Mouse (Mus musculus): ENCODE measurements around the gene Kif11. TPM values are rescaled to one million over a fixed set of nuclear protein-coding genes. Genes with fewer than 3 reads are reported as not detected.

Kif11 gene
- polyA plus RNA-seq, 1 experiment from 2014 or later, result 30.2 TPM

DNA sequence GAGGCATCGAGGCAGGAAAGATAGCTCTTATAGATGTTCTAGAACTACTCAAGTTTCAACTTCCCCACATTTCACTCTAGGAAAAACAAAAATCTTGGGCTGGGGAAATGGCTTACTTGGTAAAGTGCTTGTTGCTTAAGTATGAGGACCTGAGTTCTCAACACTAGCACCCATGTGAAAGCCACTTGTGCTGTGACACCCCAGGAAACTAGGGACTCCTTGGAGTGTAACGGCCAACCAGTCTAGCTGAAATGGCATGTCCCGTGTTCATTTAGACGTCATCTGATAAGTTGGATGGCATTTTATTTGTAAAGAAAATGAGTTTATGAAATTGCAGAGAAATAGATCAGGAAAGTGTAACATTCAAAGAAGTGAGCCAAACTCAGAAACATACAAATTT lies 6.3 kb upstream of the Kif11 start:
- H3K27ac ChIP-seq (ENCODE audit: low read length), result no peak overlapping the region

DNA sequence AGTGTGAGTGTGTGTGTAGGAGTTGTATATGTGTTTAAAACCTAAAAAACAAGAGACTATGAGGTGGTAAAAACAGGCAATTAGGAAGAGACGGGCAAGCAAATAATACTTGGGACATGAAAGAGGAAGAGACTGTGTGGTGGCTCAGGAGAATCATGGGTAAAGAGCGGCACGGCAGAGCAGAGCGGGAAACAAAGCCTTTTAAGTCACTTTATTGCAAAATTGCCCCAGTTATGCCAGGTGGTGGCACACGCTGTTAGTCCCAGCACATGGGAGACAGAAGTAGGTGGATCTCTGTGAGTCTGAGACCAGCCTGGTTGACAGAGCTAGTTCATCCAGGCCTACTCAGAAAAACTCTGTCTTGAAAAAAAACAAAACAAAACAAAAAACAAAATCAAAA lies 5.8 kb upstream of the Kif11 start:
- 0 out of 2 replicates have a peak, but pooled peaks cover 4% of the 10 kb centered on the region for H3K27me3 ChIP-seq (replicated peaks; ENCODE audit: control insufficient read depth, insufficient read depth, low read length)
- H3K4me2 ChIP-seq (ENCODE audit: low read length), result no peak overlapping the region
- H3K9me3 ChIP-seq (ENCODE audit: control insufficient read depth, low read length), result no peaks in the 10 kb centered on the region
- no peak overlapping the region for H3K27ac ChIP-seq (ENCODE audit: low read length)
- no peak for ATAC-seq
- WGBS, result 89% methylated on average over 5 of the region's 5 CpGs
- H3K4me3 ChIP-seq (replicated peaks; ENCODE audit: low read length), result no peak overlapping the region
- H3K36me3 ChIP-seq (ENCODE audit: control insufficient read depth, insufficient read depth), result no peaks in the 10 kb centered on the region
- H3K9ac ChIP-seq (replicated peaks; ENCODE audit: low read depth, low read length), result no peak overlapping the region
- H3K4me1 ChIP-seq (replicated peaks; ENCODE audit: control insufficient read depth, insufficient read depth, low read length), result peaks cover 5% of the 10 kb centered on the region

More for the DNA sequence above, 6.3 kb upstream of the Kif11 start:
- Histone ChIP-seq H3K27me3 (replicated peaks; ENCODE audit: control insufficient read depth, insufficient read depth, low read length) (0 out of 2 replicates have a peak, but pooled peaks cover 4% of the 10 kb centered on the region), H3K4me3 (replicated peaks; ENCODE audit: low read length) (no peak overlapping the region), H3K9ac (replicated peaks; ENCODE audit: low read depth, low read length) (no peak overlapping the region), H3K4me1 (replicated peaks; ENCODE audit: control insufficient read depth, insufficient read depth, low read length) (peaks cover under 1% of the 10 kb centered on the region), H3K9me3 (ENCODE audit: control insufficient read depth, low read length) (no peaks in the 10 kb centered on the region), H3K4me2 (ENCODE audit: low read length) (no peak overlapping the region), H3K36me3 (ENCODE audit: control insufficient read depth, insufficient read depth) (no peaks in the 10 kb centered on the region)
- WGBS, result 90% methylated on average over 4 of the region's 4 CpGs
- no peak for ATAC-seq

- peak overlapping the region; percentile 83 for H3K9ac ChIP-seq (replicated peaks; ENCODE audit: low read depth, low read length)
- H3K9me3 ChIP-seq (ENCODE audit: control insufficient read depth, low read length), result no peaks in the 10 kb centered on the region
- peak overlapping the region; percentile 53 for H3K4me3 ChIP-seq (replicated peaks; ENCODE audit: low read length)
- no peak for ATAC-seq
- H3K27me3 ChIP-seq (replicated peaks; ENCODE audit: control insufficient read depth, insufficient read depth, low read length), result no peaks in the 10 kb centered on the region
- H3K27ac ChIP-seq (ENCODE audit: low read length), result peak overlapping the region; percentile 96
- H3K36me3 ChIP-seq (ENCODE audit: control insufficient read depth, insufficient read depth), result no peaks in the 10 kb centered on the region
- WGBS, result 21% methylated on average over 7 of the region's 7 CpGs
- peaks cover 14% of the 10 kb centered on the region for H3K4me1 ChIP-seq (replicated peaks; ENCODE audit: control insufficient read depth, insufficient read depth, low read length)
- H3K4me2 ChIP-seq (ENCODE audit: low read length), result peak overlapping the region; percentile 51
Measured at GRCm38 (mm10) chr19:37374941-37375754, 1.1 kb upstream of the Kif11 start.

DNA sequence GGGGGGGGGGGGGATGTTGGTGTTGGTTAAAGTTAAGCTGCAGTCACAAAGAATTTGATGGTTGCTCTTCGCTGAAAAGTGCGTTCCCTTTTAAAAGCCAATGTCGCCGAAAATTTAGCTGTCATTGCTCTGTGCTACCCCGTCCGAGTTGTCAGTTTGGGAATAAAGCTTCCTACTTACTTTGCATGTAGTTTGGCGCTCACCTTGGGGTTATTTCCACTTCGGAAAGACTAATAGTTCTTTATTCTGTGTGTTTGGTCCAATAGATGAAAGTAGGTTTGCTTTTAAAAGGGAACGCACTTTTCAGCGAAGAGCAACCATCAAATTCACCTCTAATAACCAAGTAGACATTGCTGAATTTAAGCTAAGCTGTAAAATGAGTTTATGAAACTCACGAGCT lies 638 bp downstream of the Kif11 start:
- H3K4me2 ChIP-seq (ENCODE audit: low read length), result peak overlapping the region; percentile 78
- H3K4me1 ChIP-seq (replicated peaks; ENCODE audit: control insufficient read depth, insufficient read depth, low read length), result peaks cover 16% of the 10 kb centered on the region
- no peaks in the 10 kb centered on the region for H3K27me3 ChIP-seq (replicated peaks; ENCODE audit: control insufficient read depth, insufficient read depth, low read length)
- under 1% methylated on average over 11 of the region's 11 CpGs for WGBS
- H3K9me3 ChIP-seq (ENCODE audit: control insufficient read depth, low read length), result no peaks in the 10 kb centered on the region
- peak overlapping the region; percentile 53 for H3K4me3 ChIP-seq (replicated peaks; ENCODE audit: low read length)
- H3K27ac ChIP-seq (ENCODE audit: low read length), result no peak overlapping the region
- no peak for ATAC-seq
- no peaks in the 10 kb centered on the region for H3K36me3 ChIP-seq (ENCODE audit: control insufficient read depth, insufficient read depth)
- H3K9ac ChIP-seq (replicated peaks; ENCODE audit: low read depth, low read length), result peak overlapping the region; percentile 28

DNA sequence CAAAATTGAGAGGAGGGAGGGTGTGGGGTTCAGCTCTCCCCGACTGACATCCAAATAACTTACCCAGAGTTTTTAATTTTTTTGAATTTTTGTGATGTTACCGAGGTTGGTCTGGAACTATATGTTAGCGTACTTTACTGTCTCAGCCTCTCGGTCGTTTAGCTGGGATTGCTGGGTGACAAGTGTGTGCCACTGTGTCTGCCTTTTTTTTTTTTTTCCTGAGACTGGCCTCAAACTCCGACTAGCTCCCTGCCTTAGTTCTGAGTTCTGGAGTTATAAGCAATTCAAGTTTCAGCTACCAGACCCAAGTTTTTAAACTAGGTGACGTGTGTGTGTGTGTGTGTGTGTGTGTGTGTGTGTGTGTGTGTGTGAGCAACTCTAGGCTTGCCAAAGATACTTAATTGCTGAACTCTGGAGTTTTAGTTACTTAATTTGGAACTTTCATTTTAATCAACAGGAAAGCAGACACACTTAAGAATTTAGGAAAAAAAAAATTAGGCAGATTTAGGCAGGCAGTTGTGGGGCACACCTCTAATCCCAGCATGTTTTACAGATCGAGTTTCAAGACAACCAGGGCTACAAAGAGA lies 1.3 kb downstream of the Kif11 start:
- no peak overlapping the region for H3K9ac ChIP-seq (replicated peaks; ENCODE audit: low read depth, low read length)
- H3K4me3 ChIP-seq (replicated peaks; ENCODE audit: low read length), result peak overlapping the region; percentile 53
- H3K9me3 ChIP-seq (ENCODE audit: control insufficient read depth, low read length), result no peaks in the 10 kb centered on the region
- no peaks in the 10 kb centered on the region for H3K27me3 ChIP-seq (replicated peaks; ENCODE audit: control insufficient read depth, insufficient read depth, low read length)
- peaks cover 16% of the 10 kb centered on the region for H3K4me1 ChIP-seq (replicated peaks; ENCODE audit: control insufficient read depth, insufficient read depth, low read length)
- H3K27ac ChIP-seq (ENCODE audit: low read length), result no peak overlapping the region
- peak overlapping the region; percentile 42 for H3K4me2 ChIP-seq (ENCODE audit: low read length)
- H3K36me3 ChIP-seq (ENCODE audit: control insufficient read depth, insufficient read depth), result no peaks in the 10 kb centered on the region
- WGBS, result 12% methylated on average over 8 of the region's 8 CpGs
- ATAC-seq, result no peak

GRCm38 (mm10) chr19:37378816-37379215 lies 2.6 kb downstream of the Kif11 start:
- Histone ChIP-seq H3K9me3 (ENCODE audit: control insufficient read depth, low read length) (no peaks in the 10 kb centered on the region), H3K27ac (ENCODE audit: low read length) (no peak overlapping the region), H3K36me3 (ENCODE audit: control insufficient read depth, insufficient read depth) (no peaks in the 10 kb centered on the region), H3K4me1 (replicated peaks; ENCODE audit: control insufficient read depth, insufficient read depth, low read length) (peaks cover 16% of the 10 kb centered on the region), H3K9ac (replicated peaks; ENCODE audit: low read depth, low read length) (no peak overlapping the region), H3K27me3 (replicated peaks; ENCODE audit: control insufficient read depth, insufficient read depth, low read length) (no peaks in the 10 kb centered on the region), H3K4me2 (ENCODE audit: low read length) (peak overlapping the region; percentile 31), H3K4me3 (replicated peaks; ENCODE audit: low read length) (no peak overlapping the region)
- 64% methylated on average over 6 of the region's 6 CpGs for WGBS
- no peak for ATAC-seq

GRCm38 (mm10) chr19:37386126-37386525 lies 9.9 kb downstream of the Kif11 start:
- ATAC-seq, result no peak
- Histone ChIP-seq H3K36me3 (ENCODE audit: control insufficient read depth, insufficient read depth) (no peaks in the 10 kb centered on the region), H3K4me2 (ENCODE audit: low read length) (no peak overlapping the region), H3K27ac (ENCODE audit: low read length) (no peak overlapping the region), H3K9me3 (ENCODE audit: control insufficient read depth, low read length) (no peaks in the 10 kb centered on the region), H3K4me3 (replicated peaks; ENCODE audit: low read length) (no peak overlapping the region), H3K4me1 (replicated peaks; ENCODE audit: control insufficient read depth, insufficient read depth, low read length) (no peaks in the 10 kb centered on the region), H3K27me3 (replicated peaks; ENCODE audit: control insufficient read depth, insufficient read depth, low read length) (no peaks in the 10 kb centered on the region), H3K9ac (replicated peaks; ENCODE audit: low read depth, low read length) (no peak overlapping the region)
- WGBS, result 69% methylated on average over 3 of the region's 3 CpGs

- H3K9ac ChIP-seq (replicated peaks; ENCODE audit: low read depth, low read length), result no peak overlapping the region
- ATAC-seq, result no peak
- no peak overlapping the region for H3K27ac ChIP-seq (ENCODE audit: low read length)
- H3K9me3 ChIP-seq (ENCODE audit: control insufficient read depth, low read length), result no peaks in the 10 kb centered on the region
- H3K36me3 ChIP-seq (ENCODE audit: control insufficient read depth, insufficient read depth), result no peaks in the 10 kb centered on the region
- WGBS, result 99% methylated on average over 3 of the region's 3 CpGs
- H3K4me2 ChIP-seq (ENCODE audit: low read length), result no peak overlapping the region
- no peak overlapping the region for H3K4me3 ChIP-seq (replicated peaks; ENCODE audit: low read length)
- H3K27me3 ChIP-seq (replicated peaks; ENCODE audit: control insufficient read depth, insufficient read depth, low read length), result no peaks in the 10 kb centered on the region
- no peaks in the 10 kb centered on the region for H3K4me1 ChIP-seq (replicated peaks; ENCODE audit: control insufficient read depth, insufficient read depth, low read length)
Measured at GRCm38 (mm10) chr19:37391869-37392268, 15.7 kb downstream of the Kif11 start.

GRCm38 (mm10) chr19:37396279-37396678 lies 20.1 kb downstream of the Kif11 start:
- Histone ChIP-seq H3K4me3 (replicated peaks; ENCODE audit: low read length) (no peak overlapping the region), H3K36me3 (ENCODE audit: control insufficient read depth, insufficient read depth) (no peaks in the 10 kb centered on the region), H3K9ac (replicated peaks; ENCODE audit: low read depth, low read length) (no peak overlapping the region), H3K27ac (ENCODE audit: low read length) (no peak overlapping the region), H3K4me1 (replicated peaks; ENCODE audit: control insufficient read depth, insufficient read depth, low read length) (no peaks in the 10 kb centered on the region), H3K9me3 (ENCODE audit: control insufficient read depth, low read length) (no peaks in the 10 kb centered on the region), H3K27me3 (replicated peaks; ENCODE audit: control insufficient read depth, insufficient read depth, low read length) (no peaks in the 10 kb centered on the region), H3K4me2 (ENCODE audit: low read length) (no peak overlapping the region)
- WGBS, result 95% methylated on average over 3 of the region's 3 CpGs
- no peak for ATAC-seq
